Mouse (Mus musculus) erythroblast, embryonic 14.5 days (primary cell): ENCODE data around the gene Asap3.

Source experiments
- GATA1 ChIP-seq: IDR thresholded peaks from 2 replicates; pipeline ENCODE4 v1.6.1; 2012; ENCODE audit warnings: low read length, inconsistent platforms, mixed read lengths
- TAL1 ChIP-seq: IDR thresholded peaks from 3 replicates; pipeline ENCODE4 v1.6.1; 2012; ENCODE audit warnings: low read length, inconsistent platforms, mixed read lengths

- TF ChIP-seq GATA1 (no peak), TAL1 (no peak)
Measured at GRCm38 (mm10) chr4:136176022-136176552, 30.1 kb upstream of the Asap3 start.
